Mouse (Mus musculus): ENCODE measurements at regions not wholly inside any gene's neighbourhood (a gene's known extent, or its start where the extent isn't known, plus 50 kb on each side); places are given as distances from the start of the nearest gene placed in this dataset.

GRCm38 (mm10) chr12:12530796-12531195, 268.9 kb downstream of the Fam49a start:
- TF ChIP-seq CTCF (IDR thresholded peaks at IDR 0.05; ENCODE audit: borderline replicate concordance, insufficient read depth, low read depth, low read length) (no peak), POLR2A (IDR thresholded peaks at IDR 0.05; ENCODE audit: borderline replicate concordance, insufficient read depth, low read length) (no peak)

All from cerebellum, adult 2 months (tissue).